Mouse (Mus musculus) fibroblast of lung, adult 2 months (primary cell): ENCODE results near the gene Sf1.

Source experiments
- DNase-seq: peaks from one replicate; pipeline ENCODE4 v3.0.0-alpha.2; 2011; ENCODE audit warnings: low read depth

Gene Sf1

GRCm38 (mm10) chr19:6363411-6364240, at the start of gene Sf1:
Gene Sf1 (plus strand): TSS chr19:6363690.
- DNase-seq: peak; percentile 100

GRCm38 (mm10) chr19:6313796-6314195, 49.7 kb upstream of the Sf1 start:
- DNase-seq: no peak

- no peak for DNase-seq
Observed at GRCm38 (mm10) chr19:6314513-6314912, 49.0 kb upstream of the Sf1 start.

DNA sequence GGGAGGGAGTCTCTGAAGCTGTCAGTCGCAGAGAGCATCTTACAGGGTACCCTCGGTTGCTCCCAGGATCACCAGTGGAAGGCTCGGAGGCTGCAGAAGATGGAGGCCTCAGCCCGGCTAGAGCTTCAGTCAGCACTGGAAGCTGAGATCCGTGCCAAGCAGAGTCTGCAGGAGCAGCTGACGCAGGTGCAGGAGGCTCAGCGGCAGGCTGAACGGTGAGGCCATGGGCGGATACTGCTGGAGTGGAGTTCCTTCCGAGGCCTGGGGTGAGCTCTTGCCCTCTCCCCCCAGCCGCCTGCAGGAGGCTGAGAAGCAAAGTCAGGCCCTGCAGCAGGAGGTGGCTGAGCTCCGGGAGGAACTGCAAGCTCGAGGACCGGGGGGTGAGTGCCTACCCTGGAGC, 47.9 kb upstream of the Sf1 start:
- DNase-seq: no peak

- no peak for DNase-seq
Observed at GRCm38 (mm10) chr19:6318145-6318544, 45.3 kb upstream of the Sf1 start.

DNA sequence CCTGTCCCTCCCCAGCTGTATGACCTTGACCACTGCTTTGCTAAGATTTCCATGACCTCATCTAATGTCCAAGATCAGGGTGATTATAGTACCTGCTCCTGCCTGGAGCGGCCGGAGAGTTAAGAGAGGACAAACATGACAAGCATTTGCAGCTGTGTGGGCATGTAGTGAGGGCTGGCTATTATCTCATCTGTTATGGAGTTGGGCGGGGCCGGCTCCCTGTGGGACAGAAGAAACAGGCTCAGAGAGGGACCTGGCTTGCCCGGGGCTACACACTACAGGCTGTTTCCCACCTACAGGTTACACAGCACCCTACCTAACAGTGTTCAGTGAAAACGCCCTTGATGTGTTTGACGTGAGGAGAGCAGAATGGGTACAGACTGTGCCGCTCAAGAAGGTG, 42.1 kb upstream of the Sf1 start:
- DNase-seq: no peak

- DNase-seq: no peak
Observed at GRCm38 (mm10) chr19:6321786-6322621, 41.5 kb upstream of the Sf1 start.

- no peak for DNase-seq
Observed at GRCm38 (mm10) chr19:6324751-6325150, 38.7 kb upstream of the Sf1 start.

DNA sequence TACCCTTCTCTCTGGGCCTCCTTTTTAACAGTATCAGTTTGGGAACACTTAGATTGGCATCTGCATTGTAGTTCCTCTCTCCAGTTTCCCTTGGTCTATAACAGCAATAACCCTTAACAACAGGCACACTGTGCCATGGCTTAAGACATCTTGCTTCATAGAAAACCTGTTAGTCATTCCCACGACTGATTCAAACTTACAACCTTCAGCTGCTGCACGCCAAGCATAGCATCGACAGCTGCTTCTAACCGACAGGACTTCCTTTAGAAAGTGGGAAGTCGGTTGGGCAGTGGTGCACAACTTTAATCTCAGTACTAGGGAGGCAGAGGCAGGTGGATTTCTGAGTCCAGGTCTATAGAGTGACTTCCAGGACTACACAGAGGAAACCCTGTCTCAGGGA, 32.3 kb upstream of the Sf1 start:
- DNase-seq: no peak

DNA sequence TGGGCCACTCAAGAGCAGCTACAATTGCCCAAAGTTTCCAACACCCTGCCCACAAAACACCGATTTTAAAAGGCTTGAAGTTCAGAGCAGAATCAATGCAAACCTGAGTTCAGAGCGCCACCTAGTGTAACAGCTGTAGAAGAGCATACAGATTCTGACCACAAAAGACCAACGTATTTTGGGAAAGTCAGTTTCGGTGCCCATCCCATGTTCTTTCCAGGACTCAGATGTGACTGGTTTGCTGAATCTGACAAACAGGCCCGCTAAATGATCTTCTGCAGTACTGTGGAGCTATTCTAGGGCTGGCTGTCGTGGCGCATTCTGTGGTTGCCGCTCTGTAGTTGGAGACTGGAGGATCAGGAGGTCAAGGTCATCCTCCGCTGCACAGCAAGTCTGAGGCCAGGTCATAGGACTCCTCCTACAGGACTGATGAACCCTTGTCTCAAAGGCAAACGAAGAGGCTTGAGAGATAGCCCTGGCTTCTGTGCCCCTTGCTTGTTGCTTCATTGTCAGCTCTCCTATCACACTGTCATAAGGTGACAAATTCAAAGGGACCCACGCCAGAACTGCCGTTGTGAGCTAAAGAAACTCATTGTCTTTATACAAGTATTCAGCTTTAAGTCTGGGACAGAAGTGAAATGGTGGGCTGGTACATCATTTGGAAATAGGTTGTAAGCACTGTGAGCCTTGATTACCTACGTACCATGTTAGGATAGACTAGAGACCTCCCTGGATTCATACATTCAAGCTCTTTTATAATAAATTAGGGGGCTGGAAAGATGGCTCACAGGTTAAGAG, 31.6 kb upstream of the Sf1 start:
- DNase-seq: peak; percentile 46

GRCm38 (mm10) chr19:6333761-6334595, 29.5 kb upstream of the Sf1 start:
- DNase-seq: peak; percentile 5

DNA sequence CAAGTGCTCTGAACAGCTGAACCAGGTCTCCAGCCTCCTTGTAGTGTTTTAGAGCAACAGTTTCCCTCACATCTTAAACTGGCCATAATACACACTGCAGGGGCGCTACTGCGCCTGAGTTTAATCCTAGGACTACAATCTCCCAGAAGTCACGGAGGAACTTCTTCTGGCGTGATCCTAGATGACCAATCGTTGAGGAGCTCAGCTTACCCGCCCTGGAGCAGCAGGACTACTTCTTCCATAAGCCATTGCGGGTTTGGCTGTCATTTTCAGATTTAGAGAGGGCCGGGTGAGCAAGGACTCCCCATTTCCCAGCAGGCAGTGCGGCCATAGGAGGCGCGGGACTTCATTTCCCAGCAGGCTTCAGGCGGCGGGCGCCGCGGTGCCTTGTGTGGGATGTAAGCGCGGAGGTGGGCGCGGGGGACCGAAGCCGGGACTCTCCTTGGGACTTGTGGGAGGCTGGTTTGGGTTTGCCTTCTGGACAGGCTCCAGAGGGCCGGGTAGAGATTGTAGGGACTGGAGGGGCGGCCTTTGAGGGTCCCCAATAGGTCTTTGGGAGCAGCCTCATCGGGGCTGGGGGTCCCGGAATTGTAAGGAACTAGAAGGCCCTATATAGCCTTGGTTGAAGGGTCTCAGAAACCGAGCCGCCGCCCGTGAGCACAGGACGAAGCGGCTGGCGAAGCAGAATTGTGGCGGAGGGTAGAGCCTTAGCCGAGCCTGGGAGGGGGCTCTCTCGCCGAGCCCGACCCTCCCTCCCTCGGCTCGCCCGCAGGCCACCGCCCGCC, 28.6 kb upstream of the Sf1 start, which contains the start of gene Men1:
Men1 (plus strand) TSS at position 307 of the 785 bp plus-strand sequence.
- DNase-seq: peak; percentile 95

GRCm38 (mm10) chr19:6335458-6335827, 28.0 kb upstream of the Sf1 start:
- no peak for DNase-seq

DNA sequence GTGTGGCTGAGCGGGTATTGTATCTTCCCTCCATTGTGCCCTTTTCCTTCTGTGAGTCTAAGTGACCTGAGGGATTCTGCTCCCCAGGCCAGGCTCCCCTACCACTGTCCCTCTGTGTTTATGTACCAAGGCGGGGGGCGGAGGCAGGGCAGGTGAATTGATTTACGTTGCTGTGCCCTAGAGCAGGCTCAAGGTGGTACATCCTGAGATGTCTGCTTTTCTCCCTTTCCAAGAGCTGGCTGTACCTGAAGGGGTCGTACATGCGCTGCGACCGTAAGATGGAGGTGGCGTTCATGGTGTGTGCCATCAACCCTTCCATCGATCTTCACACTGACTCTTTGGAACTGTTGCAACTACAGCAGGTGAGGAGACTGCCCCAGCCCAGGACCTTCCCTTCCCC, 26.6 kb upstream of the Sf1 start:
- no peak for DNase-seq

GRCm38 (mm10) chr19:6338171-6338570, 25.3 kb upstream of the Sf1 start:
- no peak for DNase-seq

- no peak for DNase-seq
Observed at GRCm38 (mm10) chr19:6338716-6339115, 24.8 kb upstream of the Sf1 start.

DNA sequence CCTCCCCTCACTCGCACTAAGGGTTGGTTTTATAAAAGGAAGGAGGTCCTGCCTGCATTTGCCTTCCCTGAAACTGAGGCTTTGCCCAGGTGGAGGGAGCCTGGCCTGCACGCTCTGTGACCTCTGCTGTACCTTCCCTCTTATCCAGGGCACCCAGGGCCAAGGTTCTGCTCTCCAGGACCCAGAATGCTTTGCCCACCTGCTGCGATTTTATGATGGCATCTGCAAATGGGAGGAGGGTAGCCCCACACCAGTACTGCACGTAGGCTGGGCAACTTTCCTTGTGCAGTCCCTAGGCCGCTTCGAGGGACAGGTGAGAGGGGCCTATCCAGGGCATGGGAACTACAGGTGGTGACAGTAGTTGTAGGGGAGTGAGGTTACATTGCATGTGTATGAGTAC, 24.3 kb upstream of the Sf1 start:
- DNase-seq: no peak

DNA sequence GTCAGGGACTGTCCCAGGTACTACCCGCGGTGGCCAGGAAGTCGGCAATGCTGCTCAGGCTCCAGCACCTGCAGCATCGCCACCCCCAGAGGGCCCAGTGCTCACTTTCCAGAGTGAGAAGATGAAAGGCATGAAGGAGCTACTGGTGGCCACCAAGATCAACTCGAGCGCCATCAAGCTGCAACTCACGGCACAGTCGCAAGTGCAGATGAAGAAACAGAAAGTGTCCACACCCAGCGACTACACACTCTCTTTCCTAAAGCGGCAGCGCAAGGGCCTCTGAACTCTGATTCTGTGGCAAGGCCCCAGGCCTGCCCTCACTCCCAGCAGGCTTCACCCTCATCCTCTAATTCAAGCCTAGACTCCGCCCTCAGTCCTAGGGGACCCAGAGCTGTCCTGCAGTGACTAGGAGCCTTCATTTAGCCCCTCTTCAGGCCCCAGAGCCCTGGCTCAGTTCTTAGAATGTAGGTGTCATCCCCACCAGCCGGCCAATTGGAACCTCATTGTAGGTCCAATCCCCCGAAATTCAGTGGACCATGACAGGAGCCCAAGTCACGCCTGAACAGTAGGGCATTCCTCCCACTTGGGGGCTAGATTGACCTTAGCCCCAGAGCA, 23.5 kb upstream of the Sf1 start:
- no peak for DNase-seq

DNA sequence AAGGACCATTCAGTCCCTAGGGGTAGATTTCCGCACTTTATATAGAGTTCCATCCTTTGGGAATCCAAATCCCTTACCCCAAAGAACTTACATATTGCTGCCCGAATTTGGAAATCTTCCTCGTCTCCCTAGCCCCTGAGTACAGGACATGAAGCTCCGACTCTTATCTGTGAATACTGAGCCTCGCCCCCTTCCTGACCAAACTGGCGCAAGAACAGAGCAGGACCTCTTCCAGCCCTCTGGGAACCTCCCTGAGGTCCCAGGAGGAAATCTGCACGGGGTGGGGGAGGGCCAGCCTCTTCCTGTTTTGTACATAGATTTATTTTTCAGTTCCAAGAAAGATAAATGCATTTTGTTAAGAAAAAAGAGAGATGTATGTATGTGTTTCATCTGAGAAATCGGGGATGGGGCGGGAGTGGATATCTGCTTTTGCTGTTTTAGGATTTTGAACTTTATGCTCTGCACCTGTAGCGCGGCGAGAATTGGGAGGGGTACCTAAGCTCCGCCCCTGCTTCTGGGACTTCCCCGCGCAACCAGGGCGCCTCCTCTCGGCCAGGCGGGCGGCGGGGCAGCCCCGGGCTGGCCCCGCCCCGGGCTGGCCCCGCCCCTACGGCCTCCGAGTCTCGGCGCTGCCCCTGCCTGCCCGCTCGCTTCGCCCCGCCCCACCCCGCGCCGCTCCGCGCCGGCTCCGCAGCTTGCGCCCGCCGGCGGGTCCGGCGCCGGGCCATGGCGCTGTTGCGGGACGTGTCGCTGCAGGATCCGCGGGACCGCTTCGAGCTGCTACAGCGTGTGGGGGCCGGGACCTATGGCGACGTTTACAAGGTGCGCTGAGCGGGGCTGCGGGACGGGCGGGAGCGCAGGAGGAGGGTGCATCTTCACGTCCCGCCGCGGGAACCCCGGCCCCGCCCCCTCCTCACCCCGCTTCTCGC, 22.7 kb upstream of the Sf1 start, which contains the start of gene Map4k2:
Map4k2 (plus strand) TSS at position 612 of the 929 bp plus-strand sequence.
- DNase-seq: no peak
